Mouse (Mus musculus) olfactory bulb, adult 2 months (tissue): ENCODE data around the gene Tmem116.

Experiments used
- CTCF ChIP-seq: fragments of 200-500 bp; IDR thresholded peaks from 2 replicates; pipeline ENCODE4 v1.5.1; 2012; ENCODE audit warnings: low read depth, mild to moderate bottlenecking, low read length, moderate library complexity; ENCODE audit not compliant: insufficient read depth
- POLR2A ChIP-seq: fragments of 200-500 bp; IDR thresholded peaks from 2 replicates; pipeline ENCODE4 v1.6.1; 2012; ENCODE audit warnings: mild to moderate bottlenecking, low read depth, low read length, moderate library complexity; ENCODE audit not compliant: insufficient read depth

DNA sequence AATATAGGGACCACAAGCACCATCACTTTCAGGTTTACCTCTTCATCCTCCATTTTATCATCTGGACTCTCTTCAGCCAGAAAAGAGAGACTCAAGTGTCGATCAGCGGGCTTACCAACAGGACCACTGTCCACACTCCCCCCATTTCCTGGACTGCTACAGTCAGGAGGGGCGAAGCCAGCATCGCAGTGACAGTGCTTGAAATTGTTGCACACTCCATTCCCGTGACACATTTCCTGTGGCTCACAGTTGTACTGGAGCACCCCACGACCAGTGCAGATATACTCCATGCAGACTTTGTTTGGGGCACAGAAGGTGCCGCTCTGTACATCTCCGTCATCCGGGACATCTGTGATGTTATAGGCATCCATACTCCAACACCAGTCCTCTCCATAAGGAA is 67.3 kb downstream of the Tmem116 start:
- TF ChIP-seq CTCF (no peak), POLR2A (no peak)
